Comparison of ENCODE assay signal across 15 mouse cellular contexts in genomic region chr17:65648371-65649174, GRCm38 (mm10). TPM values are rescaled to one million over a fixed set of nuclear protein-coding genes. Genes with fewer than 3 reads are reported as not detected.
A peak's percentile ranks its signal among the peaks of the same experiment; 100 is the strongest.
DNase-seq lines count a peak whose midpoint lies in the region; ATAC-seq lines count a peak whose summit lies in the region.
"Had no signal": no experiment of that assay in that cellular context is flagged by ENCODE, and none has a peak within 500 bp of the region (broad histone marks: within the 10 kb centered on the region; RNA-seq: fewer than 3 reads in every experiment).

No protein-coding gene starts in this region.

- no peak overlapping the region for H3K9ac ChIP-seq in heart, embryonic 12.5 days
- H3K9ac ChIP-seq in heart, embryonic 11.5 days (ENCODE audit: low read depth, low read length) = no peak overlapping the region
- no peak overlapping the region for H3K9ac ChIP-seq in embryonic facial prominence, embryonic 12.5 days
- H3K9ac ChIP-seq: forebrain, postnatal 0 days; neural tube, embryonic 13.5 days had no signal

- H3K4me1 ChIP-seq in heart, embryonic 12.5 days (replicated peaks) = peaks cover 10% of the 10 kb centered on the region
- peaks cover 5% of the 10 kb centered on the region; the same call in 1 of the 2 replicates for H3K4me1 ChIP-seq in heart, embryonic 11.5 days (ENCODE audit: control insufficient read depth, insufficient read depth, low read length)
- peaks cover 24% of the 10 kb centered on the region for H3K4me1 ChIP-seq in megakaryocyte, embryonic 14.5 days
- peaks cover 4% of the 10 kb centered on the region; the same call in 1 of the 2 replicates for H3K4me1 ChIP-seq in embryonic facial prominence, embryonic 12.5 days

- H3K4me2 ChIP-seq in heart, embryonic 12.5 days = no peak overlapping the region
- H3K4me2 ChIP-seq in heart, embryonic 11.5 days = no peak overlapping the region
- no peak overlapping the region for H3K4me2 ChIP-seq in embryonic facial prominence, embryonic 12.5 days (replicated peaks)
- H3K4me2 ChIP-seq: liver, embryonic 11.5 days; neural tube, embryonic 13.5 days had no signal

- H3K4me3 ChIP-seq in heart, embryonic 12.5 days = no peak overlapping the region
- no peak overlapping the region for H3K4me3 ChIP-seq in heart, embryonic 11.5 days (ENCODE audit: low read depth, low read length)
- peak overlapping the region; percentile 34 for H3K4me3 ChIP-seq in megakaryocyte, embryonic 14.5 days (replicated peaks)
- H3K4me3 ChIP-seq in embryonic facial prominence, embryonic 12.5 days = no peak overlapping the region
- H3K4me3 ChIP-seq: neural tube, embryonic 13.5 days had no signal

- no peaks in the 10 kb centered on the region for H3K9me3 ChIP-seq in heart, embryonic 12.5 days (replicated peaks)
- H3K9me3 ChIP-seq in heart, embryonic 11.5 days (replicated peaks; ENCODE audit: control insufficient read depth, low read length) = no peaks in the 10 kb centered on the region
- peaks cover 22% of the 10 kb centered on the region for H3K9me3 ChIP-seq in megakaryocyte, embryonic 14.5 days
- H3K9me3 ChIP-seq in embryonic facial prominence, embryonic 12.5 days = no peaks in the 10 kb centered on the region
- H3K9me3 ChIP-seq: neural tube, embryonic 13.5 days had no signal

- 72% methylated on average over 9 of the region's 9 CpGs for WGBS in heart, embryonic 12.5 days
- WGBS in heart, embryonic 11.5 days (ENCODE audit: insufficient replicate concordance) = 75% methylated on average over 9 of the region's 9 CpGs
- 88% methylated on average over 9 of the region's 9 CpGs for WGBS in embryonic facial prominence, embryonic 12.5 days

- peak; percentile 40 for DNase-seq in Muller cell, postnatal 12 days (ENCODE audit: inconsistent ontology term)
- DNase-seq in cerebellum, adult 9-11 months = no peak
- DNase-seq: forebrain, postnatal 0 days; gastrocnemius, postnatal 36 days had no signal

- ATAC-seq in heart, embryonic 12.5 days (ENCODE audit: insufficient number of reproducible peaks, low FRiP score) = 0 out of 2 replicates have a peak, but pooled peaks have one; percentile 38
- ATAC-seq in heart, embryonic 11.5 days (replicated peaks; ENCODE audit: insufficient number of reproducible peaks, low FRiP score, low TSS enrichment) = no peak; the same call in 1 of the 2 replicates
- ATAC-seq in megakaryocyte, adult 5-6 weeks (ENCODE audit: poor library complexity, severe bottlenecking) = no peak
- 0 out of 2 replicates have a peak, but pooled peaks have one; percentile 10 for ATAC-seq in embryonic facial prominence, embryonic 12.5 days (ENCODE audit: insufficient number of reproducible peaks, insufficient read depth, low FRiP score, low TSS enrichment)
- no peak for ATAC-seq in CD4-positive, CD25-positive, alpha-beta regulatory T cell, adult 4 months
- ATAC-seq: forebrain, postnatal 0 days had no signal

- H3K27ac ChIP-seq in heart, embryonic 12.5 days (ENCODE audit: poor library complexity, severe bottlenecking) = no peak overlapping the region
- no peak overlapping the region for H3K27ac ChIP-seq in heart, embryonic 11.5 days (ENCODE audit: low read depth, low read length)
- H3K27ac ChIP-seq in embryonic facial prominence, embryonic 12.5 days = no peak overlapping the region
- H3K27ac ChIP-seq: neural tube, embryonic 13.5 days had no signal

- peaks cover 4% of the 10 kb centered on the region; the same call in 1 of the 2 replicates for H3K36me3 ChIP-seq in heart, embryonic 12.5 days
- no peaks in the 10 kb centered on the region; the same call in 1 of the 2 replicates for H3K36me3 ChIP-seq in heart, embryonic 11.5 days (ENCODE audit: control insufficient read depth, insufficient read depth, low read length)
- peaks cover 5% of the 10 kb centered on the region for H3K36me3 ChIP-seq in megakaryocyte, embryonic 14.5 days (replicated peaks; ENCODE audit: low read length)
- H3K36me3 ChIP-seq in embryonic facial prominence, embryonic 12.5 days = 0 out of 2 replicates have a peak, but pooled peaks cover 9% of the 10 kb centered on the region

- H3K27me3 ChIP-seq in heart, embryonic 12.5 days (replicated peaks) = no peaks in the 10 kb centered on the region
- no peaks in the 10 kb centered on the region for H3K27me3 ChIP-seq in heart, embryonic 11.5 days (ENCODE audit: control insufficient read depth, insufficient read depth, low read length)
- peaks cover 33% of the 10 kb centered on the region for H3K27me3 ChIP-seq in megakaryocyte, embryonic 14.5 days (replicated peaks)
- H3K27me3 ChIP-seq in embryonic facial prominence, embryonic 12.5 days = no peaks in the 10 kb centered on the region
- H3K27me3 ChIP-seq: neural tube, embryonic 13.5 days had no signal

RNA-seq across cellular contexts. Expression of gene Txndc2, which starts 6.6 kb away (rescaled TPM):
- 0.10 TPM in 1 of 2 replicates, not detected in the other for polyA plus RNA-seq in heart, embryonic 12.5 days (2016; fragmentation: Nextera tagmentation; extraction: Ambion mirVana)
- not detected in 2 replicates for polyA plus RNA-seq in heart, embryonic 11.5 days (2014; fragmentation: Nextera tagmentation; extraction: Ambion mirVana)
- polyA plus RNA-seq in megakaryocyte, embryonic 14.5 days (2012; ENCODE audit: insufficient read depth, low replicate concordance) = not detected in 2 replicates
- total RNA-seq in megakaryocyte, adult 5-6 weeks (2015) = not detected in 2 replicates
- total RNA-seq in megakaryocyte, adult 5-6 weeks (2017) = not detected in 2 replicates
- 0.14 TPM in 1 of 2 replicates, not detected in the other for polyA plus RNA-seq in embryonic facial prominence, embryonic 12.5 days (2016; fragmentation: Nextera tagmentation; extraction: Ambion mirVana)
- not detected for polyA plus RNA-seq in CD4-positive, CD25-positive, alpha-beta regulatory T cell, adult 4 months (2017; shearing (Covaris generic))
- total RNA-seq: common myeloid progenitor, adult 5-6 weeks; gastrocnemius, postnatal 36 days; layer of hippocampus, adult 18-20 months had no signal
- polyA plus RNA-seq: forebrain, postnatal 0 days; intestine, embryonic 14.5 days; liver, embryonic 11.5 days; neural tube, embryonic 13.5 days had no signal

RNA-seq across cellular contexts. Expression of gene Vapa, which starts 35.2 kb away (rescaled TPM):
- 186 and 190 TPM in 2 replicates for polyA plus RNA-seq in heart, embryonic 12.5 days (2016; fragmentation: Nextera tagmentation; extraction: Ambion mirVana)
- 172 and 173 TPM in 2 replicates for polyA plus RNA-seq in heart, embryonic 11.5 days (2014; fragmentation: Nextera tagmentation; extraction: Ambion mirVana)
- polyA plus RNA-seq in megakaryocyte, embryonic 14.5 days (2012; ENCODE audit: insufficient read depth, low replicate concordance) = 91.1 and 360 TPM in 2 replicates
- 169 and 178 TPM in 2 replicates for total RNA-seq in megakaryocyte, adult 5-6 weeks (2015)
- 110 and 122 TPM in 2 replicates for total RNA-seq in megakaryocyte, adult 5-6 weeks (2017)
- polyA plus RNA-seq in embryonic facial prominence, embryonic 12.5 days (2016; fragmentation: Nextera tagmentation; extraction: Ambion mirVana) = 208 and 216 TPM in 2 replicates
- 10 to 100 TPM; 24.0 to 50.2 TPM for polyA plus RNA-seq in CD4-positive, CD25-positive, alpha-beta regulatory T cell, adult 4 months (2017; shearing (Covaris generic))

Comparison
In these comparisons a context has a peak if more than half of its experiments do, and no peak if none do; other contexts are left out.
1. ATAC-seq: peak in heart, embryonic 12.5 days (single experiment) and embryonic facial prominence, embryonic 12.5 days (single experiment); none in heart, embryonic 11.5 days (single experiment), megakaryocyte, adult 5-6 weeks (single experiment) and CD4-positive, CD25-positive, alpha-beta regulatory T cell, adult 4 months (single experiment).